Mouse (Mus musculus) kidney, embryonic 16.5 days (tissue): ENCODE measurements around the gene Synrg. TPM values are rescaled to one million over a fixed set of nuclear protein-coding genes. Genes with fewer than 3 reads are reported as not detected.
A peak's percentile ranks its signal among the peaks of the same experiment; 100 is the strongest.

Experiments used
- ATAC-seq: fragments of 200-750 bp; cut with Nextera tagmentation; 2 replicates; pipeline ENCODE4 v1.8.0; 2017; ENCODE audit warnings: moderate TSS enrichment; ENCODE audit not compliant: low FRiP score, low TSS enrichment
- H3K27ac ChIP-seq: fragments of 300-500 bp; sonication (generic); 2 replicates; pipeline ENCODE4 v1.5.1; 2014; ENCODE audit warnings: low read length
- H3K27me3 ChIP-seq: fragments of 300-500 bp; sonication (generic); 2 replicates; pipeline ENCODE4 v1.6.1; 2014; ENCODE audit warnings: low read length, control low read depth, mixed read lengths; ENCODE audit not compliant: insufficient read depth
- H3K36me3 ChIP-seq: fragments of 300-500 bp; sonication (generic); 2 replicates; pipeline ENCODE4 v1.6.1; 2014; ENCODE audit warnings: low read length, control low read depth, mixed read lengths; ENCODE audit not compliant: insufficient read depth
- H3K4me1 ChIP-seq: fragments of 300-500 bp; sonication (generic); 2 replicates; pipeline ENCODE4 v1.6.1; 2014; ENCODE audit warnings: low read length, control low read depth, mixed read lengths; ENCODE audit not compliant: insufficient read depth
- H3K4me2 ChIP-seq: fragments of 300-500 bp; sonication (generic); replicated peaks from 2 replicates; pipeline ENCODE4 v1.6.1; 2014; ENCODE audit warnings: low read depth, low read length
- H3K4me3 ChIP-seq: fragments of 300-500 bp; sonication (generic); 2 replicates; pipeline ENCODE4 v1.5.1; 2014; ENCODE audit warnings: mild to moderate bottlenecking, low read length
- H3K9ac ChIP-seq: fragments of 300-500 bp; sonication (generic); replicated peaks from 2 replicates; pipeline ENCODE4 v1.6.1; 2014; ENCODE audit warnings: low read length
- H3K9me3 ChIP-seq: fragments of 300-500 bp; sonication (generic); 2 replicates; pipeline ENCODE4 v1.6.1; 2016; ENCODE audit warnings: low read length, control low read depth
- WGBS: fragments of 180-500 bp; shearing (Covaris S2); extraction: QIAGEN DNeasy Blood & Tissue Kit; methylation state at CpG from one replicate; pipeline ENCODE4 v1.1.7; 2014; 5-methylcytosine and 5-hydroxymethylcytosine counted together
- polyA plus RNA-seq: library from polyadenylated mRNA; unstranded; fragments of >200 nt; fragmentation: Nextera tagmentation; extraction: Ambion mirVana; gene quantifications from 2 replicates; pipeline ENCODE4 v1.2.1, GENCODE M21; 2015

Gene Synrg
- 10.5 and 10.9 TPM in 2 replicates for polyA plus RNA-seq

- ATAC-seq, result peak; percentile 94
- Histone ChIP-seq H3K9ac (peak within 1 kb of the TSS; percentile 75), H3K27me3 (no peaks in the 10 kb centered on the region), H3K27ac (no peak within 1 kb of the TSS), H3K4me3 (peak within 1 kb of the TSS; percentile 73), H3K4me1 (peaks cover 16% of the 10 kb centered on the region), H3K4me2 (peak within 1 kb of the TSS; percentile 74), H3K9me3 (no peaks in the 10 kb centered on the region), H3K36me3 (peaks cover 32% of the 10 kb centered on the region)
- 2% methylated on average over 64 of the region's 76 CpGs for WGBS
Measured at GRCm38 (mm10) chr11:83963991-83964921, at the start of gene Synrg. Gene Synrg (plus strand): TSS chr11:83964428.

- ATAC-seq, result no peak; the same call in 1 of the 2 replicates
- no peaks in the 10 kb centered on the region for H3K36me3 ChIP-seq
- no peak overlapping the region for H3K4me2 ChIP-seq
- H3K9ac ChIP-seq, result no peak overlapping the region
- 73% methylated on average over 4 of the region's 4 CpGs for WGBS
- H3K4me1 ChIP-seq, result peaks cover 13% of the 10 kb centered on the region
- no peaks in the 10 kb centered on the region for H3K9me3 ChIP-seq
- no peaks in the 10 kb centered on the region for H3K27me3 ChIP-seq
- H3K4me3 ChIP-seq, result no peak overlapping the region
- H3K27ac ChIP-seq, result peak overlapping the region; percentile 54; the same call in 1 of the 2 replicates
Measured at GRCm38 (mm10) chr11:83914501-83914900, 49.7 kb upstream of the Synrg start.

GRCm38 (mm10) chr11:83922600-83922999, 41.6 kb upstream of the Synrg start:
- H3K4me2 ChIP-seq, result no peak overlapping the region
- WGBS, result 20% methylated on average over 2 of the region's 2 CpGs
- no peaks in the 10 kb centered on the region for H3K27me3 ChIP-seq
- no peak overlapping the region for H3K4me3 ChIP-seq
- H3K9ac ChIP-seq, result no peak overlapping the region
- no peak overlapping the region for H3K27ac ChIP-seq
- H3K4me1 ChIP-seq, result no peaks in the 10 kb centered on the region
- no peak for ATAC-seq
- H3K9me3 ChIP-seq, result no peaks in the 10 kb centered on the region; the same call in 1 of the 2 replicates
- no peaks in the 10 kb centered on the region for H3K36me3 ChIP-seq

- Histone ChIP-seq H3K4me2 (no peak overlapping the region), H3K27ac (no peak overlapping the region), H3K27me3 (no peaks in the 10 kb centered on the region), H3K9ac (no peak overlapping the region), H3K36me3 (no peaks in the 10 kb centered on the region), H3K9me3 (no peaks in the 10 kb centered on the region; the same call in 1 of the 2 replicates), H3K4me1 (no peaks in the 10 kb centered on the region), H3K4me3 (no peak overlapping the region)
- ATAC-seq, result no peak
- 64% methylated on average over 3 of the region's 3 CpGs for WGBS
Measured at GRCm38 (mm10) chr11:83927097-83927496, 37.1 kb upstream of the Synrg start.

DNA sequence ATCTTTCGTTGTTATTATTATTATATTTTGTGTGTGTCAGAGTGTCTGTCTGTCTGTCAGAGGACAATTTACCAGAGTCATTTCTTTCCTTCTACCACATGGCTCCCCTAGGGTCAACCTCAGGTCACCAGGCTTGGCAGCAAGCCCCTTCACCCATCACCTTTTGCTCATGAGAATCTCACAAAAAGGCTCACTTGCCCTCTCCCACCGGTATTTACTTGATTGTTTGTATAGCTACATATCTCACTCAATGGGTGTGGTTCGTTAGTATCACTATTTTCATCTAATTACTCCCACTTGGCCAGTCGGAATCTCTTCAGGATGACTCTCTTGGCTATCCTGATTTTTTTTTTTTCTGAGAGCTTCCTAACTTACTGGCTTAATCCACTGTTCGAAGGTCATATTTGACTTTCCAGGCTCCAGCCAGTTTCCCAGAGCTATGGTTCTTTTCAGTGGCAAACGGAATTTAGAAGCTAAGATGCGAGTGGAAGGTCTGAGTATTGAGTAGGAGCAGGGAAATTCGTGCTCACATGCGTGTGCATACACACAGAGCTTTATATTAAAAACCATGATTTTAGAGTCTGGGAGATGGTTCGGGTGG, 31.6 kb upstream of the Synrg start:
- Histone ChIP-seq H3K9ac (no peak overlapping the region), H3K27me3 (no peaks in the 10 kb centered on the region), H3K4me1 (0 out of 2 replicates have a peak, but pooled peaks cover 7% of the 10 kb centered on the region), H3K27ac (no peak overlapping the region), H3K36me3 (no peaks in the 10 kb centered on the region), H3K4me2 (no peak overlapping the region), H3K9me3 (no peaks in the 10 kb centered on the region), H3K4me3 (no peak overlapping the region)
- 79% methylated on average over 10 of the region's 10 CpGs for WGBS
- ATAC-seq, result no peak

DNA sequence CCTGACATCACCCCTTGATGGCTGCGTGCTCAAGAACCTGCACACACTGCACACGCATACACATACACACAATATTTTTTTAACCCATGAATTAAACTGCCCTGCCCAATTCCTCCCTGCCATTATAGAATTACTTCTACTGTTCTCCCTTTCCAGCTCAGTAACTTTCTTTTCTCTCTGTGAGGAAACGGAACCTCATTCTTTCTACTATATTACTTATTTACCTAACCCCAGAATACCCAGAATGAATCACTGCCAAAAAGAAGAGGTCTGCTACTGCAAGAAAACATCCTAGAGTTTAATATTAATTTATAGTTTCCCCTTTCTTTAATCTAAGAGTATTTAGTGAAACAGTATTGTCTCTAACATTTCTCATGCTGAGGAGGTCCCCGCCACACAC, 30.9 kb upstream of the Synrg start:
- Histone ChIP-seq H3K9ac (no peak overlapping the region), H3K27ac (no peak overlapping the region), H3K27me3 (no peaks in the 10 kb centered on the region), H3K9me3 (no peaks in the 10 kb centered on the region), H3K4me3 (no peak overlapping the region), H3K4me1 (peaks cover 8% of the 10 kb centered on the region; the same call in 1 of the 2 replicates), H3K4me2 (no peak overlapping the region), H3K36me3 (no peaks in the 10 kb centered on the region)
- 60% methylated on average over 4 of the region's 4 CpGs for WGBS
- ATAC-seq, result no peak

DNA sequence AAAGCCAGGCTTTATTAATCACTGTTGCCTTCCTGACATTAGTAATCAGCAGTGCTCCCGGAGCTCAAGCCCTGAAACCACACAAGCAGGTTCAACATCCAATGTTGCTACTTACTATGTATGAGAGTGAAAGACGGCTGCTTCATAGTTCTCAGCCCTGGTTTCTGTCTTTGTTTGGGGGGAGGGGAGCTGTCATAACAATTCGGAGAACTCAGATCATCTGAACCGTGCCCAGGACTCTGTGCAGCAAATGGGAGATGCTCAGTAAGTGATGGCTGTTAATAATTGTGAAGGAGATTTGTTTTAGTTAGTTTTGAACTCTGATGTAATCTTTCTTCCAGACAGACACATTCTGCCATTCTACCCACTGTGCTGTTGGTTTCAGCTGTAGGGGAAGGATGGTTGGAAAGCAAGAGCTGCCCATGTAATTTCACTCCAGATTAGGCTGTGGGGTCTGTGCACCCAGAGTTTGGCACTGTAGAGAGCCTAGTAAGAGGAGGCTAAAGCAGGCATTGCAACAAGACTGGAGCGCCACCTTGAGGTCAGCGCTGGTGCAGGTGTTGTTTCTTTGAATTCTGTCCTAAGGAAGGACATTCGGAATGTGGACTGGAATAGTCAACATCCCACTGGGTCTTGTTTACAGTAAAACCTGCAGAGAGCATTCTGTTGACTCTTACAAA, 28.1 kb upstream of the Synrg start:
- 0 out of 2 replicates have a peak overlapping the region, but pooled peaks have one; percentile 10 for H3K27ac ChIP-seq
- no peaks in the 10 kb centered on the region for H3K36me3 ChIP-seq
- H3K4me3 ChIP-seq, result no peak overlapping the region
- peaks cover 10% of the 10 kb centered on the region; the same call in 1 of the 2 replicates for H3K4me1 ChIP-seq
- H3K27me3 ChIP-seq, result 0 out of 2 replicates have a peak, but pooled peaks cover 5% of the 10 kb centered on the region
- H3K9ac ChIP-seq, result no peak overlapping the region
- H3K4me2 ChIP-seq, result no peak overlapping the region
- H3K9me3 ChIP-seq, result no peaks in the 10 kb centered on the region
- 23% methylated on average over 7 of the region's 7 CpGs for WGBS
- ATAC-seq, result peak; percentile 70

GRCm38 (mm10) chr11:83938556-83938955, 25.7 kb upstream of the Synrg start:
- 0 out of 2 replicates have a peak, but pooled peaks cover 5% of the 10 kb centered on the region for H3K27me3 ChIP-seq

GRCm38 (mm10) chr11:83941950-83942840, 22.0 kb upstream of the Synrg start, which contains the start of gene Ddx52:
Gene Ddx52 (plus strand): TSS chr11:83942062.
- H3K4me3 ChIP-seq, result peak within 1 kb of the TSS; percentile 82
- H3K4me1 ChIP-seq, result peaks cover 14% of the 10 kb centered on the region
- under 1% methylated on average over 49 of the region's 49 CpGs for WGBS
- no peaks in the 10 kb centered on the region for H3K9me3 ChIP-seq
- peaks cover 30% of the 10 kb centered on the region for H3K36me3 ChIP-seq
- H3K9ac ChIP-seq, result peak within 1 kb of the TSS; percentile 89
- H3K27me3 ChIP-seq, result 0 out of 2 replicates have a peak, but pooled peaks cover 5% of the 10 kb centered on the region
- H3K4me2 ChIP-seq, result peak within 1 kb of the TSS; percentile 86
- ATAC-seq, result peak; percentile 93
- H3K27ac ChIP-seq, result peak within 1 kb of the TSS; percentile 70

More at GRCm38 (mm10) chr11:83938556-83938955, 25.7 kb upstream of the Synrg start:
- Histone ChIP-seq H3K27ac (no peak overlapping the region), H3K36me3 (no peaks in the 10 kb centered on the region), H3K4me2 (no peak overlapping the region), H3K9me3 (no peaks in the 10 kb centered on the region), H3K4me1 (peaks cover 20% of the 10 kb centered on the region), H3K4me3 (no peak overlapping the region), H3K9ac (no peak overlapping the region)
- ATAC-seq, result no peak
- WGBS, result 50% methylated on average over 8 of the region's 8 CpGs
